Mouse (Mus musculus): ENCODE measurements around the gene Gm5089. TPM values are rescaled to one million over a fixed set of nuclear protein-coding genes. Genes with fewer than 3 reads are reported as not detected.

Gm5089 gene
- polyA plus RNA-seq (2012; ENCODE audit: low replicate concordance) = not detected in 2 replicates

GRCm38 (mm10) chr14:122450496-122451382, at the start of gene Gm5089:
Gene Gm5089 (minus strand): TSS chr14:122451115.

GRCm38 (mm10) chr14:122490441-122491328, 39.8 kb upstream of the Gm5089 start, which contains the start of gene Gm10837:
Gene Gm10837 (plus strand): TSS chr14:122490586.

DNA sequence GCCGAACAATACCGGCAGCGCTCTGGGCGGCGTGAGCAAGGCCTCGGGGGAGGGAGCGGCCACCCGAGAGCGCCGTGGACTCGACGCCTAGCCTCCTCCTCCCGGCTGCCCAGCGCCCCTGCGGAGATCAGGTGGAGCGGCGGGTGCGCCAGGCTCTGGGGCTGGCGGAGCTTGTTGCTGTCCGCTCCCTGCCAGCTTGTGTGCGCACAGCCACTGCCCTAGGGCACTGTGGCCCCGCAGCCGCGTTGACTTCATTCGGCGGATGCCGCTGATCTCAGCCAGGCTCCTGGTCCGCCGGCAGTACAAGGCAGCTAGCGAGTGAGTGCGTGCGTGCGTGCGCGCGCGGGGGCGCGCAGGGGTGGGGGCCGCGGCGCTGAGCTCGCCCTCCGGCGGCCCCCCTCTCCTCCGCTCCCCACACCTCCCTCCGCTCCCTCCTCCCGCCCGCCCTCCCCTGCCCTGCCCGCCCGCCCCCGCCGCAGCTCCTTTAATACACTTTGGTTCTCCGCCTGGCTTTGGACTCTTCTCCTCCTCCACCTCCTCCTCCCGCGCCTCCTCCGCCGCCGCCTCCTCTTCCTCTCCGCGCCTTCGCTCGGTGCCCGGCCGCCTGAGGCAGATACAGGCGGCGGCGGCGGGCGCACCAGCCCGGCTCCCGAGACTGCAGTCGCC, 24.1 kb upstream of the Gm5089 start, which contains the start of gene Zic2:
Gene Zic2 (plus strand): TSS at position 545 of the 666 bp plus-strand sequence.

DNA sequence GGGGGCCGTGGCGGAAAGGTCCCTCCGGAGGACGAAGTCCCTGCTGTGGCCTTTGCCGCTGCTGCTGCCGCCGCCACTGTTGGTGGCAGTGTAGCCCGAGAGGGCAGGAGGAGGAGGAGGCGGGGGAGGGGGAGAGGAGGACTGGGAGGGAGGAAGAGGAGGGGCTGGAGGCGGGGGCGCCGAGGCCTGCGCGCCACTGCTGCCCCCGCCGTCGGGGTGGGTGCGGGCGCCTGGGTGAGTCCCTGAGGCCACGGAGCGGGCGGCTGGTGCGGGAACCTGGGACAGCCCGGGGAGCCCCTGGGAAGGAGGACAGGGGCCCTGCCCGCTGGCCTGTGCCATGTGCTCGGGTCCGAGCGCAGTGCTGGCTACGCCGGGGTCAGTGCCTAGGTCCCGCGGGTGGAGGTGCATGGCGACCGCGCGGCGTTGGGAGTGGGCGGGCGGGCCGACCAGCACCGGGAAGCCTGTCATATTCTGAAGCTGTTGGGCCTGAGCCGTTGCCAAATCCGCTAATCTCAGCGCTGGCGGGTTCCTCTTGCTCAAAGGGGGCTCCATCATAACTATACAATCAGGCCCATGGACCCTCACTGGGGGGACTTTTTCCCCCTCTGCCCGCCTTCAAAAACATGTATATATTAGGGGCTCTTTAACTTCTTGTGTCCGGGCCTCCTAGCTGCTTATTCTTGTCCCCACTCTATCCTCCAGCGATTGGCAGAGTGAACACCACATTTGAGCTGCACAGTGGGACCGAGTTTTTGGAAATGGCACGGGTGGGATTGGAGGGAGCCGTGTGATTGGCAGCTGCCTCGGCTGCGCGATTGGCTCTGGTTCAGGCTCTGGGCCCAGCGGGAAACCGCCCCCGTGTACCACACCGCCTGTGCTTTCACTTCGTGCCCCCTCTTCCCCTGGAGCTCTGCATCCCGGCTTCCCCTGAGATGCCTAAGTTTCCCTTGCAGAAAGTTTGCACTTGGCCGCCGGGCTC, 14.1 kb upstream of the Gm5089 start, which contains the start of gene Zic5:
Gene Zic5 (minus strand): TSS at position 915 of the 979 bp plus-strand sequence.

Other genes with a start within 250 kb of the Gm5089 start
- gene Zic5, start 14.6 kb upstream of the Gm5089 start, polyA plus RNA-seq (2012; ENCODE audit: low replicate concordance) = 0.02 TPM in 1 of 2 replicates, not detected in the other
- not detected in 2 replicates for gene Zic2, start 24.3 kb upstream of the Gm5089 start, polyA plus RNA-seq (2012; ENCODE audit: low replicate concordance)
- not detected in 2 replicates for gene Gm10837, start 39.5 kb upstream of the Gm5089 start, polyA plus RNA-seq (2012; ENCODE audit: low replicate concordance)
- gene Pcca, start 83.2 kb upstream of the Gm5089 start, polyA plus RNA-seq (2012; ENCODE audit: low replicate concordance) = 11.1 and 13.2 TPM in 2 replicates